Mouse (Mus musculus): ENCODE measurements around the gene 1700069L16Rik.

The 1700069L16Rik gene

GRCm38 (mm10) chr5:113724446-113724845 lies at the start of gene 1700069L16Rik:
1700069L16Rik (minus strand) TSS chr5:113724772.
- ATAC-seq (ENCODE audit: insufficient number of reproducible peaks, low FRiP score, low TSS enrichment): peak; percentile 27; the same call in 1 of the 2 replicates

- no peak for ATAC-seq (ENCODE audit: insufficient number of reproducible peaks, low FRiP score, low TSS enrichment)
Observed at GRCm38 (mm10) chr5:113773664-113774063, 49.1 kb upstream of the 1700069L16Rik start.

GRCm38 (mm10) chr5:113772905-113773519 lies 48.4 kb upstream of the 1700069L16Rik start:
- no peak; the same call in 1 of the 2 replicates for ATAC-seq (ENCODE audit: insufficient number of reproducible peaks, low FRiP score, low TSS enrichment)

- ATAC-seq (ENCODE audit: insufficient number of reproducible peaks, low FRiP score, low TSS enrichment): peak; percentile 71
Observed at GRCm38 (mm10) chr5:113772450-113772895, 47.9 kb upstream of the 1700069L16Rik start, which contains the start of the genes Sart3 and Iscu. Sart3 (minus strand) TSS chr5:113772510. Iscu (plus strand) TSS chr5:113772748.

GRCm38 (mm10) chr5:113771213-113772162 lies 46.9 kb upstream of the 1700069L16Rik start:
- peak; percentile 65; the same call in 1 of the 2 replicates for ATAC-seq (ENCODE audit: insufficient number of reproducible peaks, low FRiP score, low TSS enrichment)

- ATAC-seq (ENCODE audit: insufficient number of reproducible peaks, low FRiP score, low TSS enrichment): no peak
Observed at GRCm38 (mm10) chr5:113768806-113769205, 44.2 kb upstream of the 1700069L16Rik start.

- ATAC-seq (ENCODE audit: insufficient number of reproducible peaks, low FRiP score, low TSS enrichment): no peak
Observed at GRCm38 (mm10) chr5:113765641-113766526, 41.3 kb upstream of the 1700069L16Rik start.

GRCm38 (mm10) chr5:113764426-113764825 lies 39.9 kb upstream of the 1700069L16Rik start:
- ATAC-seq (ENCODE audit: insufficient number of reproducible peaks, low FRiP score, low TSS enrichment): no peak

GRCm38 (mm10) chr5:113761585-113761984 lies 37.0 kb upstream of the 1700069L16Rik start:
- no peak for ATAC-seq (ENCODE audit: insufficient number of reproducible peaks, low FRiP score, low TSS enrichment)

- ATAC-seq (ENCODE audit: insufficient number of reproducible peaks, low FRiP score, low TSS enrichment): no peak
Observed at GRCm38 (mm10) chr5:113755347-113756030, 30.9 kb upstream of the 1700069L16Rik start.

- peak; percentile 52; the same call in 1 of the 2 replicates for ATAC-seq (ENCODE audit: insufficient number of reproducible peaks, low FRiP score, low TSS enrichment)
Observed at GRCm38 (mm10) chr5:113751521-113752157, 27.1 kb upstream of the 1700069L16Rik start.

GRCm38 (mm10) chr5:113748556-113749331 lies 24.2 kb upstream of the 1700069L16Rik start:
- no peak for ATAC-seq (ENCODE audit: insufficient number of reproducible peaks, low FRiP score, low TSS enrichment)

- ATAC-seq (ENCODE audit: insufficient number of reproducible peaks, low FRiP score, low TSS enrichment): no peak
Observed at GRCm38 (mm10) chr5:113747629-113748028, 23.1 kb upstream of the 1700069L16Rik start.

- ATAC-seq (ENCODE audit: insufficient number of reproducible peaks, low FRiP score, low TSS enrichment): no peak
Observed at GRCm38 (mm10) chr5:113737607-113738237, 13.2 kb upstream of the 1700069L16Rik start.

- no peak for ATAC-seq (ENCODE audit: insufficient number of reproducible peaks, low FRiP score, low TSS enrichment)
Observed at GRCm38 (mm10) chr5:113736522-113737164, 12.1 kb upstream of the 1700069L16Rik start.

- no peak for ATAC-seq (ENCODE audit: insufficient number of reproducible peaks, low FRiP score, low TSS enrichment)
Observed at GRCm38 (mm10) chr5:113736113-113736502, 11.5 kb upstream of the 1700069L16Rik start.

Measured in cerebellum, adult (tissue).